Mouse (Mus musculus) forelimb bud, embryonic 11.5 days (tissue): ENCODE data around the gene 1700020N15Rik.
"Not testable (repeated sequence)": the region's sequence is repeated elsewhere in the genome, so short reads cannot be mapped to it uniquely, and the experiment has no call there.

Experiments
- DNase-seq: peaks from one replicate; pipeline ENCODE4 v3.0.0-alpha.2; 2012; ENCODE audit warnings: low read depth, low spot score

The 1700020N15Rik gene

GRCm38 (mm10) chrX:69945000-69945399 lies at the start of gene 1700020N15Rik:
1700020N15Rik (plus strand) TSS chrX:69945300.
- DNase-seq, result not testable (repeated sequence)

GRCm38 (mm10) chrX:69976790-69977579 lies 31.9 kb downstream of the 1700020N15Rik start:
- DNase-seq, result no peak
